Mouse (Mus musculus) intestine, postnatal 0 days (tissue): ENCODE data around the gene Grid1. TPM values are rescaled to one million over a fixed set of nuclear protein-coding genes. Genes with fewer than 3 reads are reported as not detected.
A peak's percentile ranks its signal among the peaks of the same experiment; 100 is the strongest.

Source experiments
- ATAC-seq: fragments of 200-750 bp; cut with Nextera tagmentation; 2 replicates; pipeline ENCODE4 v1.8.0; 2017; ENCODE audit warnings: mild to moderate bottlenecking, moderate TSS enrichment, moderate library complexity
- H3K27ac ChIP-seq: fragments of 300-500 bp; sonication (generic); 2 replicates; pipeline ENCODE4 v1.5.1; 2014; ENCODE audit warnings: mild to moderate bottlenecking, low read depth, low read length, moderate library complexity
- H3K27me3 ChIP-seq: fragments of 300-500 bp; sonication (generic); replicated peaks from 2 replicates; pipeline ENCODE4 v1.6.1; 2014; ENCODE audit warnings: low read length, mixed read lengths; ENCODE audit not compliant: control insufficient read depth, insufficient read depth
- H3K36me3 ChIP-seq: fragments of 300-500 bp; sonication (generic); 2 replicates; pipeline ENCODE4 v1.6.1; 2014; ENCODE audit warnings: mild to moderate bottlenecking, moderate library complexity; ENCODE audit not compliant: control insufficient read depth, insufficient read depth
- H3K4me1 ChIP-seq: fragments of 300-500 bp; sonication (generic); replicated peaks from 2 replicates; pipeline ENCODE4 v1.6.1; 2014; ENCODE audit warnings: antibody characterized with exemption, low read length, mixed read lengths; ENCODE audit not compliant: control insufficient read depth, insufficient read depth
- H3K4me2 ChIP-seq: fragments of 300-500 bp; sonication (generic); replicated peaks from 2 replicates; pipeline ENCODE4 v1.6.1; 2014; ENCODE audit warnings: low read depth, mild to moderate bottlenecking, moderate library complexity
- H3K4me3 ChIP-seq: fragments of 300-500 bp; sonication (generic); 2 replicates; pipeline ENCODE4 v1.5.1; 2014; ENCODE audit warnings: low read depth, low read length
- H3K9ac ChIP-seq: fragments of 300-500 bp; sonication (generic); 2 replicates; pipeline ENCODE4 v1.6.1; 2014; ENCODE audit warnings: mild to moderate bottlenecking, low read depth, low read length
- H3K9me3 ChIP-seq: fragments of 300-500 bp; sonication (generic); 2 replicates; pipeline ENCODE4 v1.6.1; 2016; ENCODE audit warnings: mixed run types; ENCODE audit not compliant: control insufficient read depth
- CTCF ChIP-seq: sonication (generic); IDR thresholded peaks from 2 replicates; pipeline ENCODE4 v1.5.1; 2016; ENCODE audit warnings: low read depth, mild to moderate bottlenecking, control low read depth, antibody characterized with exemption, moderate library complexity
- WGBS: fragments of 180-500 bp; shearing (Covaris S2); extraction: QIAGEN DNeasy Blood & Tissue Kit; methylation state at CpG from one replicate; pipeline ENCODE4 v1.1.7; 2014; 5-methylcytosine and 5-hydroxymethylcytosine counted together
- polyA plus RNA-seq: library from polyadenylated mRNA; unstranded; fragments of >200 nt; fragmentation: Nextera tagmentation; extraction: Ambion mirVana; gene quantifications from 2 replicates; pipeline ENCODE4 v1.2.1, GENCODE M21; 2015

Gene Grid1
- polyA plus RNA-seq, 1 experiment from 2014 or later, result 0.12 TPM

DNA sequence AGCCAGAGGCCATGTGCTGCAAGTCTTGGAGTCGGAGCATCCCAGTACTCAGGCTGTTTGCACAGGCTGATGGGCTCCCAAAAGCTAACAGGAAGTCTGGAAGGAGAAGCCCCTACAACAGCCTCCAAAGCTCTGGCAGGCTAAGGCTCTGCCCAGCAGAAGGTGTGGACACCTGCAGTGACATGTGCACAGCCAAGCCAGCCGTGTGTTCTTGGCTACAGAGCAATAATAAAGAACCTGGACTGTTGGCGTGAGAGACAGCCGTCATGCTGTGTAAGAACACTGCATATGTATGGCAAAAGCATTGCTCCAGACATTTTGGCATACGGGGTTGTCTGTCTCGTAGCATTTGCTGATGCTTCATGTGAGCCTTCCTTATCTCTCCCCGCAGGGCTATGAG lies 319.9 kb downstream of the Grid1 start:
- 67% methylated on average over 7 of the region's 7 CpGs for WGBS
- TF ChIP-seq CTCF, result no peak
- Histone ChIP-seq H3K36me3 (no peaks in the 10 kb centered on the region), H3K4me2 (no peak overlapping the region), H3K9ac (no peak overlapping the region), H3K9me3 (no peaks in the 10 kb centered on the region), H3K27me3 (no peaks in the 10 kb centered on the region), H3K27ac (no peak overlapping the region), H3K4me3 (no peak overlapping the region), H3K4me1 (no peaks in the 10 kb centered on the region)
- no peak for ATAC-seq

DNA sequence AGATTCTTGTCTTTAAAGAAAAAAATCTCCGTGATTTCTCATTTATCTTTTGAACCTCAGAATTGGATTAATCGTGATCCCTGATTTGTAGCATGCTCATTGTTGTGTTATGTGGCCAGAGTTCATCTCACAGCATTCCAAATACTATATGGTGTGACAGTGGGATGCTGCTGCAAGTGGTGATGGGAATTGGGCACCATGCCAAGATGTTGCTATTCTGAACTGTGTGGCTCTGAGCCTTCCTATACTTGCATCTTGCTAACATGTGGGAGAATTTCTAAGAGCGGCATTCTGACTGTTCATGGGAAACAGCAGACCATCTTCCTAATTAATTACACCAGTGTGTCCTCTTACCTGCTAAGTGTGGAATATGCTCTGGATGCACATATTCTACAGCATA lies 332.5 kb downstream of the Grid1 start:
- 86% methylated on average over 3 of the region's 3 CpGs for WGBS
- no peak overlapping the region for H3K27ac ChIP-seq
- H3K27me3 ChIP-seq, result no peaks in the 10 kb centered on the region
- ATAC-seq, result no peak
- no peak overlapping the region for H3K9ac ChIP-seq
- no peaks in the 10 kb centered on the region for H3K9me3 ChIP-seq
- no peak overlapping the region for H3K4me2 ChIP-seq
- H3K4me3 ChIP-seq, result no peak overlapping the region
- no peaks in the 10 kb centered on the region for H3K4me1 ChIP-seq
- no peaks in the 10 kb centered on the region for H3K36me3 ChIP-seq
- no peak for TF ChIP-seq CTCF

DNA sequence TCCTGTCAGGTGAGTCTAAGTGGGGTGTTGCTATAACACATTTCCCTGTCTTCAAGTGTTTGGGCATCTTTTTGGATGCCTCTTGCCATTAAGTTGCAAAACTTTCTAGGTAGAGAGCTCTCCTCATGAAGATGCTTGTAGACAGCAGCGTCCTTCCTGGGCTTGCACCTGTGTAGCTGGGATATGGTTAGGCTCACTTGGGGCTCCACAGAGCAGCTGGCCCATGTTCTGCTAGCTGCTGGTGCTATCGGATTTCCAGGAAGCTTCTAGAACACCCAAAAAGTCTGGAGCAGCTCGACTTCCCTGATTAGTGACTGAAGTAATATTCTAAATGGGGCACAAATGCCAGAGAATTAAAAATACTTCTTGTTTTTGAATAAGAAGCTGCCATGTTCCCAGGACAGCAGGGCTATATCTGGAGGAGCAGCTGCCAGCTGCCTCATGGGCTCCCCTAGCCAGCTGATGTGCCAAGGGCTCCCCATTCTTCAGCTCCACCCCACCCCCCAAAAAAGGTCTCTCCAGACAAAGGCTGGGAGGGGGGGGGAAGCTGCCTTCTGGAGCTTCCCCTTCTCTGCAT lies 333.9 kb downstream of the Grid1 start:
- H3K9ac ChIP-seq, result no peak overlapping the region
- H3K4me1 ChIP-seq, result no peaks in the 10 kb centered on the region
- H3K27me3 ChIP-seq, result no peaks in the 10 kb centered on the region
- no peak overlapping the region for H3K27ac ChIP-seq
- WGBS, result 64% methylated on average over 3 of the region's 3 CpGs
- no peaks in the 10 kb centered on the region for H3K9me3 ChIP-seq
- no peak overlapping the region for H3K4me2 ChIP-seq
- no peak overlapping the region for H3K4me3 ChIP-seq
- TF ChIP-seq CTCF, result no peak
- H3K36me3 ChIP-seq, result no peaks in the 10 kb centered on the region
- no peak for ATAC-seq

DNA sequence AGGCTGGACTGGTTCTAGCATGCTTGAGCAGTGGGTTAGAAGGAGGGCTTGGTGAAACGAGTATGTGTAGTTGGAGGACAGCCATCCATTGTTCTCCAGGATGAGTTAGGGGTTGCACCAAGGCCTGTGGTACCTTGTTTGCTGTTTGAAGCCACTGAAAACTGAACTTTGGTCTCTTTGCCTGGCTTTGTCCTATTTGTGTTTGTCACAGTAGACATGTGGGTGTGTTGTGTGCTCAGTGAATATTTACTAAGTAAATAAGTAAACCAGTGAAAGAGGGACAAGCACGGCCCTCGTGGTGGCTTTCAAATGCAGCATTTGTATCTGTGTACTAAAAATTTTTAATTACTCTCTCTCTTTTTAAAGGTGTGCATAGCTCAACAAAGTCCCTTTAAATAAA lies 334.5 kb downstream of the Grid1 start:
- Histone ChIP-seq H3K4me2 (no peak overlapping the region), H3K9ac (no peak overlapping the region), H3K27ac (no peak overlapping the region), H3K36me3 (no peaks in the 10 kb centered on the region), H3K4me3 (no peak overlapping the region), H3K4me1 (no peaks in the 10 kb centered on the region), H3K9me3 (no peaks in the 10 kb centered on the region), H3K27me3 (no peaks in the 10 kb centered on the region)
- no peak for TF ChIP-seq CTCF
- 34% methylated on average over 3 of the region's 3 CpGs for WGBS
- no peak for ATAC-seq

DNA sequence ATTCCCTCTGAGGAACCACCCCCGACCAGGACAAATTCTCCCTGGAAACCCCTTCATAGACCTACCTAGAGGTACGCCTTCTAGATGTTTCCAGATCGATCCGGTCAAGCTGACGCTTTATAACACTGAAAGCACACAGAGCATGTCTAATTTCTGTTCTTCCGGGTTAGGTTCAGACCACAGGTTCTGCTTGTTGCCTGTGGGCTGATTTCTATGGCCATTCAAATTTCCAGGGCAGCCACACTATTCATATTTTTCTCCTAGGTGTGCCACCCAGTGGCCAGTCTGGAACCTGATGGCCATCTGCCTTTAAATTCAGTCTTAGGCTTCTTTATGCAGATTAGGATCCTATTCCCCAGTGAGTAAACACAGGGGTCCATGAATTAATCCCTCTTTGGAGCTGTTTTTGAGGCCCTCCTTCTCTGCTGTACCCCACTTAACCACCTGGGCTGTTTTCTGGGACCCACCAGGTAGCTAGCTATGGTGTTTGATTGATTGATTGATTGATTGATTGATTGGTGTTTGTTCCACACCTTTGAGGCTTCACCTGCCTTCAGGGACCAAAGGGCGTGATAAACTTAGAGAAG lies 337.3 kb downstream of the Grid1 start:
- ATAC-seq, result no peak
- Histone ChIP-seq H3K36me3 (no peaks in the 10 kb centered on the region), H3K9ac (no peak overlapping the region), H3K4me3 (no peak overlapping the region), H3K9me3 (no peaks in the 10 kb centered on the region), H3K27ac (no peak overlapping the region), H3K27me3 (no peaks in the 10 kb centered on the region), H3K4me1 (no peaks in the 10 kb centered on the region), H3K4me2 (no peak overlapping the region)
- peak; percentile 37 for TF ChIP-seq CTCF
- 80% methylated on average over 7 of the region's 7 CpGs for WGBS

DNA sequence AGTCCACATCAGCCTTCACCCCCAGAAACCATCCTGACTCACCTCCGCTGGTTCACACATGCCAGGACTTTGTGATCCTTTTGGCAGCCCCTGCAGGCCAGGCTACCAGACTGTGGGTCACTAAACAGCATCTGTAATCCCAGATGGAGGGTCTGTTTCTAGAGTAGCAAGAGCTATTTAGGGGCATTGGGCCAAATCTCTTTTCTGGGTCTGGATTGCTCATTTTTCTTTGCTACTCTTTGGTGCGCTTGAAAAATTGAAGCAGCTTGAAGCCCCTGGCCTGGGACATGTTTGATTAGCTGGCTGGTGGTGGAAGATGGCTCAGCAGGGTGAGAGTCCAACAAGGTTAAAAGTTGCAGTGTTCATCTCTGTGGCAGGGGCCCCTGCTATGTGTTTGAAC lies 339.4 kb downstream of the Grid1 start:
- H3K4me1 ChIP-seq, result no peaks in the 10 kb centered on the region
- H3K4me3 ChIP-seq, result no peak overlapping the region
- H3K4me2 ChIP-seq, result no peak overlapping the region
- H3K9me3 ChIP-seq, result no peaks in the 10 kb centered on the region
- H3K36me3 ChIP-seq, result no peaks in the 10 kb centered on the region
- 83% methylated on average over 2 of the region's 2 CpGs for WGBS
- no peaks in the 10 kb centered on the region for H3K27me3 ChIP-seq
- H3K9ac ChIP-seq, result no peak overlapping the region
- TF ChIP-seq CTCF, result no peak
- no peak for ATAC-seq
- no peak overlapping the region for H3K27ac ChIP-seq

DNA sequence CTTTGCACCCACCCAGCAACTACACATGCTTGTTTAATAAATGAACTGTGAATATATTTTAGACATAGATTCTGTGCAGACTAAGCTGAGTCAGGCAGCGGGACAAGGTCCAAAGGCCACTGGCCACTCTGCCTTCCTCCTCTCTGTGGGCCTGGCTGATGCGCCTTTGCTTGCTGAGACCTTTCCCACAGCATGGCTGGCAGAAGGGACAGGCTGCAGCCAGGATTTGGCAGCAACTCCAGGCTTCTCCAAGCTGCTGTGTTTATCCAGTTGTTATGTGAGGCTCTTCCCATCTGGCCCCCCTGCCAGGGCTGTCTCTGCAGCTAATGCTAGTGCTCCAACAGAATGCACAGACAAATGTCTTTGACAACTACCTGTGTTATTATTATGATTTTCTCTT lies 347.5 kb downstream of the Grid1 start:
- no peaks in the 10 kb centered on the region for H3K27me3 ChIP-seq
- no peak for TF ChIP-seq CTCF
- no peak overlapping the region for H3K27ac ChIP-seq
- WGBS, result 55% methylated on average over 2 of the region's 2 CpGs
- ATAC-seq, result no peak
- H3K36me3 ChIP-seq, result no peaks in the 10 kb centered on the region
- no peaks in the 10 kb centered on the region for H3K4me1 ChIP-seq
- no peak overlapping the region for H3K4me2 ChIP-seq
- H3K4me3 ChIP-seq, result no peak overlapping the region
- H3K9ac ChIP-seq, result no peak overlapping the region
- H3K9me3 ChIP-seq, result no peaks in the 10 kb centered on the region
